Mouse (Mus musculus): ENCODE results near the gene Chd3. TPM values are rescaled to one million over a fixed set of nuclear protein-coding genes. Genes with fewer than 3 reads are reported as not detected.

Chd3 gene
- total RNA-seq (2022), result 1 to 10 TPM; 4.2 to 9.0 (median 5.5) TPM

GRCm38 (mm10) chr11:69369215-69369989 lies at the start of gene Chd3:
Gene Chd3, minus strand, starts transcription at chr11:69369406.
- DNase-seq (ENCODE audit: low spot score in 2 of 2), result no peak

GRCm38 (mm10) chr11:69417449-69418384 lies 48.5 kb upstream of the Chd3 start:
- DNase-seq (ENCODE audit: low spot score in 2 of 2), result peak; percentile 89 to 95

GRCm38 (mm10) chr11:69416921-69417448 lies 47.8 kb upstream of the Chd3 start:
- no peak for DNase-seq (ENCODE audit: low spot score in 2 of 2)

- DNase-seq (ENCODE audit: low spot score in 2 of 2), result no peak
These were observed 47.3 kb upstream of the Chd3 start for GRCm38 (mm10) chr11:69416509-69416908.

GRCm38 (mm10) chr11:69415668-69416451 lies 46.7 kb upstream of the Chd3 start:
- no peak for DNase-seq (ENCODE audit: low spot score in 2 of 2)

- peak; percentile 69 to 83 for DNase-seq (ENCODE audit: low spot score in 2 of 2)
These were observed 46.1 kb upstream of the Chd3 start for GRCm38 (mm10) chr11:69415327-69415667.

GRCm38 (mm10) chr11:69414421-69415326 lies 45.5 kb upstream of the Chd3 start:
- no peak for DNase-seq (ENCODE audit: low spot score in 2 of 2)

- DNase-seq (ENCODE audit: low spot score in 2 of 2), result no peak
These were observed 44.3 kb upstream of the Chd3 start, which contains the start of gene Kdm6b for GRCm38 (mm10) chr11:69413221-69414181. Gene Kdm6b, minus strand, starts transcription at chr11:69413675.

GRCm38 (mm10) chr11:69412548-69412947 lies 43.3 kb upstream of the Chd3 start:
- no peak for DNase-seq (ENCODE audit: low spot score in 2 of 2)

- peak; percentile 72 to 80 for DNase-seq (ENCODE audit: low spot score in 2 of 2)
These were observed 42.5 kb upstream of the Chd3 start for GRCm38 (mm10) chr11:69411538-69412203.

GRCm38 (mm10) chr11:69411073-69411535 lies 41.9 kb upstream of the Chd3 start:
- DNase-seq (ENCODE audit: low spot score in 2 of 2), result peak; percentile 93

GRCm38 (mm10) chr11:69410310-69411072 lies 41.3 kb upstream of the Chd3 start:
- peak in 1 of 2 experiments; percentile 37 for DNase-seq (ENCODE audit: low spot score in 2 of 2)

GRCm38 (mm10) chr11:69410045-69410309 lies 40.8 kb upstream of the Chd3 start:
- DNase-seq (ENCODE audit: low spot score in 2 of 2), result no peak

GRCm38 (mm10) chr11:69409378-69410044 lies 40.3 kb upstream of the Chd3 start:
- peak; percentile 62 to 65 for DNase-seq (ENCODE audit: low spot score in 2 of 2)

- peak; percentile 69 for DNase-seq (ENCODE audit: low spot score in 2 of 2)
These were observed 39.6 kb upstream of the Chd3 start for GRCm38 (mm10) chr11:69408541-69409377.

GRCm38 (mm10) chr11:69407724-69408004 lies 38.5 kb upstream of the Chd3 start:
- no peak for DNase-seq (ENCODE audit: low spot score in 2 of 2)

Measured in gastrocnemius, adult 8-10 months (tissue).